Mouse (Mus musculus): ENCODE results near the gene Sec14l2. TPM values are rescaled to one million over a fixed set of nuclear protein-coding genes. Genes with fewer than 3 reads are reported as not detected.
A peak's percentile ranks its signal among the peaks of the same experiment; 100 is the strongest.

The Sec14l2 gene
- total RNA-seq (2021), result 10 to 100 TPM; 24.3 to 26.8 TPM
- long read RNA-seq, transcript Sec14l2-201 (12 exons, 2,631 nt), result major isoform, 8 of 11 reads
- long read RNA-seq, partial matches to known transcripts, result 1 of 11 reads
- long read RNA-seq, other reads (novel, unspliced or antisense), result 2 of 11 reads

- DNase-seq (ENCODE audit: low spot score in 2 of 2), result no peak
These were observed at the start of gene Sec14l2 for GRCm38 (mm10) chr11:4122742-4123579. TSS of gene Sec14l2 (minus strand) at chr11:4123415.

DNA sequence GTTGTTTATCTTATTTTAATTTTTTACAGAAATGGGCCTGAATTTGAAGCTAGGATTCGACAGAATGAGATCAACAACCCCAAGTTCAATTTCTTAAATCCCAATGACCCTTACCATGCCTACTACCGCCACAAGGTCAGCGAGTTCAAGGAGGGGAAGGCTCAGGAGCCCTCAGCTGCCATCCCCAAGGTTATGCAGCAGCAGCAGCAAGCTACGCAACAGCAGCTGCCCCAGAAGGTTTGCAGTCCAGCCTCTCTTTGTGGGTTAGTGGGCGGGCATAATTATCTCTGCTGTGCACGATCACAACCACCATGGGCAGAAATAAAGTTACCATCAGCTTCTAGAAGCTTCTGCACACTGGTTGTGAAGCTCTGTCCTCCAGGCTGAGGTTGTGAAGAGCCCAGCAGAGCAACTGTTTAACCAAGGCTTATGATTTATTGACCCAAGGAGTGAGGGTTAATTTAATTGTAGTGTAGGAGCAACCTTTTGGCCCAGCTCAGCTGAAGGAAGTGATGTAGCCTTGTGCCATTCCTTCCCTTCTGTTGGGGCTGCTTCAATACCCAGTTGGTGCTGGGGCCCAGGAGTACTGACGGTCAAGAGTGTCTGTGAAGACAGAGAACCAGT lies 43.4 kb upstream of the Sec14l2 start:
- no peak for DNase-seq (ENCODE audit: low spot score in 2 of 2)

DNA sequence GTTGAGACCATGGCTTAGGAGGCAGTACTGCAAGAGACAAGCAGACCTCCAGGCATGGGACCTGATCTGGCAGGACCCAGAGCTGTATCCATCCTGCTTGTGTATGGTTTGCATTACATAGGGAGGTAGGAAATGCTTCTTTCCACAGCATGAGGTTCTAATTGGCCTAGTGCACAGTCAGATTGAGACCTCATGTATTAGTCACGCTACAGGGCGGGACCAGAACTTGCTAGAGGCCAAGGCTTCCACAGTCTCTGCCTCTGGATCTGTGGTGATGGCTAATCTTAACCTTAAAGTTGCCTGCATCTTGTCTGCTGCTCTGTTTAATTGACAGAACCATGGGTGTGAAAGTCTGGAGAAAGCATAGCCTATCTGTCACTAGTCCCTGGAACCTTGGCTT lies 41.5 kb upstream of the Sec14l2 start:
- no peak for DNase-seq (ENCODE audit: low spot score in 2 of 2)

- DNase-seq (ENCODE audit: low spot score in 2 of 2), result no peak
These were observed 37.7 kb upstream of the Sec14l2 start for GRCm38 (mm10) chr11:4160758-4161480.

- peak; percentile 93 to 94 for DNase-seq (ENCODE audit: low spot score in 2 of 2)
These were observed 36.8 kb upstream of the Sec14l2 start, which contains the start of the genes Ccdc157 and Sf3a1 for GRCm38 (mm10) chr11:4159808-4160708. TSS of gene Ccdc157 (minus strand) at chr11:4160293. TSS of gene Sf3a1 (plus strand) at chr11:4160350.

DNA sequence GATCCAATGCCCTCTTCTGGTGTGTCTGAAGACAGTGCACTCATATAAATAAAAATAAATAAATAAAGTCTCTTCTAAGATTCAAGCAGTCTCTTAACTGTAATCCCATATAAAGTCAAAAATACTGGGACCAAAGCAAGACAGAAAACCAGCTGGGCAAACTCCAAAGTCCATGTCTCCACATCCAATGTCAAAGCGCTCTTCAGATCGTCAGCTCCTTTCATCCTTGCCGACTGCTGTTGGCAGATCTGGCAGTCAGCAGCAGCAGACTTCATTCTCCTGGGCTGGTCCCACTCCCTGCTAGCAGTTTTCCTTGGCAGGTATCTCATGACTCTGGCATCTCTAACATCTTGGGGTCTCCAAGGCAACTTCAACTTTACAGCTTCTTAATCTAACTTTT lies 35.5 kb upstream of the Sec14l2 start:
- DNase-seq (ENCODE audit: low spot score in 2 of 2), result no peak

DNA sequence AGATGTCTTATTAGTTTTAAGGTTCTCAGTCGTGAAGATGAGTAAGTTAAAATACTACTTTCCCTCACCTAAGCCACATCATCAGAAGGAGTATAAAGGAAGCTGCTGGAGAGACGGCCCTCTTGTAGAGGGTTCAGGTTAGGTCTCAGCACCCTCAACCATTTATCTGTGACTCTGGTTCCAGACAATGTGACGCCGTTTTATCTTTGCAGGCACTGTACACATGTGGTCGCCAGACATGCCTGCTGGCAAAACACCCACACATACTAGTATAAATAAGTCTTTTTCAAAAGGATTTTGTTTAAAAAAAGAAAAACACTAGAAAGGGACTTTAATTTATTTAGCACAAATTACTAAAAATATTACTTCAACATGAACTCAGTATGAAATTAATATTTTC lies 32.4 kb upstream of the Sec14l2 start:
- no peak for DNase-seq (ENCODE audit: low spot score in 2 of 2)

GRCm38 (mm10) chr11:4153694-4154093 lies 30.5 kb upstream of the Sec14l2 start:
- DNase-seq (ENCODE audit: low spot score in 2 of 2), result no peak

DNA sequence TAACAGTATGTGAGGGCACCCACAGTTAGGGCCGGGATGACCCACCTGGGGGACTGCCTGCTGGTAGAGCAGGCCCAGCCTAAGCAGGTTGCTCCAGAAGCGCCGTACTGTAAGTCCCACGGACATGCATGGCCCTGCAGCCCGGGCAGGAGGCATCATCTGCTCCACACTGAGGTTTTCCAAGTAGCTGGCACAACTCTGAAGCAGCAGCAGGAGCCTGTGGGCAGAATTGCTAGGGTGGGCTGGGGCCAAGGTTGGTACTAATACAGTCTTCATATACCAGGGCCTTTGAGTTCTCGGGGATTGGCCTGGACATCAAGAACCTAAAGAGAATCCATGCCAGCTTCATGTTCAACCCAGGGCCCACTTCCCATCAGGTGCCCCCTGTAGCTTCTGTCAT lies 26.7 kb upstream of the Sec14l2 start:
- no peak for DNase-seq (ENCODE audit: low spot score in 2 of 2)

DNA sequence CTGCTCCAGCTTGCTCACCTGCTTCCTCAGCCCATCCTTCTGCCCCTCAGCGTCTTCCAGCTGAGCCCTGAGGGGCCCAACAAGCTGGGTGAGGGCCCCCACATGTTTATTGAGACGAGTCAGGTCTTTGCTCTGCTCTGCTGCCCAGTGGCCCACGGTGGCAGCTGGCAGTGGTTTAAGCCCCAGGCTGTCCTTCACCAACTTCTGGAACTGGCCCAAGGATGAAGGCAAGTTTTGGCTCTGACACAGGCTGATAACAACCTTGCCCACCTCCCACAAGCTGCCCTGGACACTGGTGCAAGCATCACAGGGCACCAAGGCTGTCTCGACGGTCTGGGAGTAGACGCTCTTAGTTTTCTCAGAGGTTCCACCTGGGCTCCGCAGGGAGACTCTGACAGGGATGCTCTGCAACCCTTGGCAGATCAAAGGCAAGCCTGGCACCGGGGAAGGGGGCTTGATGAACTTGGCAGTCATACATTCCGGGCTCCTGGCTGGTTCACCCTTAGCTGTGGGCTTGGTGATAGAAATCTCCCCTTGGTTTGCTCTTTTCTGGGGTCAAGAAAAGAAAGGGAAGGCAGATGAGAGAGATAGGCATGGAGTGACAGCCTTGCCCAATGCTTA lies 25.4 kb upstream of the Sec14l2 start:
- no peak for DNase-seq (ENCODE audit: low spot score in 2 of 2)

- no peak for DNase-seq (ENCODE audit: low spot score in 2 of 2)
These were observed 24.9 kb upstream of the Sec14l2 start for GRCm38 (mm10) chr11:4148120-4148519.

DNA sequence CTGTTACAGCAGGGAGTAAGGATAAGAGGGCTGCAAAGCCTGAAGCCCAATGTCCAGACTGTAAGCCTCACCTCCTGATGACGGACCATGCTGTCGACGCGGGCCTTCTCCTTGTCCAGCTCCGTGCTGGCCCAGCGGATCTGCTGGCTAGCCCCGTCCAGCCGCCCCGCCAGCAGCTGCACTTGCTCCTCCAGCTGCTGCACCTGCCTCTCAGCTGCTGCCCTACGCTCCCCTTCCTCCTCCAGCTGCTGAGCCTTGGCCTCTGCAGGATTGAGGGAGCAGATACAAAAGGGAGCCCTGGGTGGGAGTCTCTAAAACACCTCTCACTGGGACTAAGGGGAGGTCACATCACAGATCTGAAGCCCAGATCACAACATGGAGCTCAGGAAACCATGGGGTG lies 23.9 kb upstream of the Sec14l2 start:
- no peak for DNase-seq (ENCODE audit: low spot score in 2 of 2)

- no peak for DNase-seq (ENCODE audit: low spot score in 2 of 2)
These were observed 23.2 kb upstream of the Sec14l2 start for GRCm38 (mm10) chr11:4146381-4146780.

- DNase-seq (ENCODE audit: low spot score in 2 of 2), result peak; percentile 69 to 72
These were observed 20.3 kb upstream of the Sec14l2 start for GRCm38 (mm10) chr11:4143281-4144062.

DNA sequence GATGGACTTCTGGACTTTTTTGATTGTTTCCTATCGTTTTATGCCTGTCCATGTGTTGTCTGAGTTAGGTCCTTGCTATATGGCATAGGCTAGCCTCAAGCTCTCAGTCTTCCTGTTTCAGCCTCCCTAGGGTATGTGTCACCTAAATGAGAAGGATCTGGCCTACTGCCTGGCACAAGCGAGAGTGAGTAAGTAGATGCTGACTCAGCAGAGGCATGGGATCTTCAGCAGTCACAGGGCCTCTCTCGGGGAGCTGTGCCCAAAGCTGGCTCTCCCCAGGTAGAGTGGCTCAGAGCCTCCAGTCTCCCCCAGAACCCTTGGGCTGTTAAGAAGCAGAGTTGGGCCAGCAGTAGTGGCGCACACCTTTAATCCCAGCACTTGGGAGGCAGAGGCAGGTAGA lies 19.1 kb upstream of the Sec14l2 start:
- no peak for DNase-seq (ENCODE audit: low spot score in 2 of 2)

DNA sequence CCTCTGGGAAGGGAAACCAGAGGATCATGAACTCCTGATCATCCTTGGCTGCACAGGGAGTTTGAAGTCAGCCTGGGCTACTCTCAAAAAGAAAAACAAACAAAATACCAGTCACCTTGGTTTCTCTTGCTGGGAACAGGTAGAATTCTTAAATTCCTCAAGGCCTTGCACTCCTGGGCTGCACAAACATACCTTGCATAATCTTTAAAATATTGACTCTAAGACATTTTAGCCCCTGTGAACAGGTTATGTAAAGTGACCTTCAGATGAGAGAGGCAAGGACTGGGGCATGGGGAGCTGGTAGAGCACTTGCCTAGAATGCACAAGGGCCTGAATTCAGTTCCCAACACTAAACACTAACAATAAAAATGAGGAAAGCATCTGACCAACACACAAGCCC lies 18.3 kb upstream of the Sec14l2 start:
- no peak for DNase-seq (ENCODE audit: low spot score in 2 of 2)

DNA sequence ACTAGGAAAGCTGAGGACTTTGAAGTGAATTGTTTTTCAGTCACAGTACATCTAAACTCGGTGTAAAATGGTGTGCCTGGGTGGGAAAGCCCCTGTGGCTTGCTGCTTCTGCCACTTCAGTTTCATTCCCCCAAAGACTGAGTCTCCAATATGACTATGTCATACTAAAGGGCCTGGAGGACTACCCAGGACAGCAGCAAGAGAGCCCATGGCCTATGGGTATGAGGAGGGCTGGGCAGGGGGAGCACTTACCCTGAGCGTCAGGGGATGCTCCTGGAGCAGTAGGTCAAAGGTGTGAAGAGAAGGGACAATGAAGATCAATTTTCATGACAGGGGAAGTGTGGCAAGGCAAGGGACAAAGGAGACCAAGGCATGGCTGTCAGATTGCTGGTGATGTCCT lies 15.7 kb upstream of the Sec14l2 start:
- no peak for DNase-seq (ENCODE audit: low spot score in 2 of 2)

DNA sequence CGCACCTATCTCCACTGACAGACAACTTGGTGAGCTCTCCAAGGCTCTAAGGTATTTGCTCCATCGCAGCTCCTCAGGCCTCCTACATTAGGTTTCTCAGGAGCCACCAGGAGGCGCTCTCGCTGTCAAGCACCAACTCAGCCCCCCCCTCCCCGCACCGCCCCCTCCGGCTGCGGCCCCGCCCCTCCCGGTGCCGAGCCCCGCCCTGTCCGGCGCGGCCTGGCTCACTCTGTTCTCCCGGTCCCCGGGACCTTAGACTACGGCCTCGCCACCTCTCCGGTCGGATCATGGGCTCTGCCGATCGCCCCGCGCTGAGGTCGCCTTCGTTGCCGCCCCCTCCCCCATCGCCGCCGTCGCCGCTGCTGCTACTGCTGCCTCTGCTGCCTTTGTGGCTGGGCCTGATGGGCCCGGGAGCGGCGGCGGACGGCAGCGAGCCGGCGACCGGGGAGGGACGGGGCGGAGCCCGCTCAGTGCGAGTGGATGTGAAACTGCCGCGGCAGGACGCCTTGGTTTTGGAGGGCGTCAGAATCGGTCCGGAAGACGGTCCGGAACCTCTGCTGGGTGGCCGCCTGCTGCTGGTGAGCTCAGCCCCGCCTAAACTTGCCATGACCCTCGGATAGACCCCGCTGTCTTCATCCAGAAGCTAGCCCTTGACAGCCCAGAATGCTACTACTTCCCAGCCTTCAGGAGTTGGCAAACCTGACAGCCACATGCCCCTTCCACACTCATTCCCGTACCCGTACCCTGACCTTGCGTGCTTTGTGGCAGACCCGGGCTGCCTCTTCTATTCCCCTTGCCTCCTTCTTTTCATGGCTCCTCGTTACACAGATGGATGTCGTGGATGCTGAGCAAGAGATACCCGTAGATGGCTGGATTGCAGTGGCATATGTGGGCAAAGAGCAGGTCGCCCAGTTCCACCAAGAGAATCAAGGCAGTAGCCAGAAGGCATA lies 12.0 kb upstream of the Sec14l2 start, which contains the start of gene Rnf215:
TSS of gene Rnf215 (plus strand) at position 217 of the 950 bp plus-strand sequence.
- DNase-seq (ENCODE audit: low spot score in 2 of 2), result peak; percentile 90 to 94

Data from layer of hippocampus, postnatal 10 days (tissue).